Comparison of ENCODE assay signal across 24 mouse cellular contexts in the genomic region with DNA sequence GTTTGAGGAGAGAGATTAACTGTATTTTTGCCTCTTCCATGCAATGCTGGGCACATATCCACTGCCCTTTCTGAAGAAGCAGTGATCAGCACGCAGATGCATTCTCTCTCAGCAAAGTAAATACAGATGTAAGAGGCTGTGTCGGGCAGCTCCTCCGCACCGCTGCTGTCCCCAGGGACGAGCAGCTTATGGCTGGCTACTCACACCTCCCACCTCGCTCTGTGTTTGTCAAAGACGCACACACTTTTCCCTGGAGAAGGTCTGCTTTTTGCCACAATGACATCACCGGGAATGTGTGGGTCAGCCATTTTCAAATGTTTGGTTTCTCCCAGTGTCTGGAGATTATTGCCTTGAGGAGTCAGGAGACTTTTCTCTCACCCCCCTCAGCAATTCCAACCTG. TPM values are rescaled to one million over a fixed set of nuclear protein-coding genes. Genes with fewer than 3 reads are reported as not detected.
A peak's percentile ranks its signal among the peaks of the same experiment; 100 is the strongest.
DNase-seq lines count a peak whose midpoint lies in the region; ATAC-seq and TF ChIP-seq lines count a peak whose summit lies in the region.
"Had no signal": no experiment of that assay in that cellular context is flagged by ENCODE, and none has a peak within 500 bp of the region (broad histone marks: within the 10 kb centered on the region; RNA-seq: fewer than 3 reads in every experiment).

No protein-coding gene starts in this region.

- no peak overlapping the region for H3K4me2 ChIP-seq in kidney, postnatal 0 days (ENCODE audit: low read length)
- no peak overlapping the region; the same call in 1 of the 2 replicates for H3K4me2 ChIP-seq in embryonic facial prominence, embryonic 14.5 days (ENCODE audit: low read depth, low read length)
- H3K4me2 ChIP-seq: liver, embryonic 12.5 days; neural tube, embryonic 12.5 days had no signal

- no peak for TF ChIP-seq CTCF in kidney, postnatal 0 days (IDR thresholded peaks at IDR 0.05; ENCODE audit: low read depth)

- no peak overlapping the region for H3K4me3 ChIP-seq in kidney, postnatal 0 days (replicated peaks; ENCODE audit: low read depth, low read length)
- H3K4me3 ChIP-seq in embryonic facial prominence, embryonic 14.5 days (ENCODE audit: low read depth, low read length): no peak overlapping the region
- H3K4me3 ChIP-seq: heart, embryonic 10.5 days; hindbrain, embryonic 10.5 days; layer of hippocampus, adult 2 months; liver, embryonic 12.5 days; neural tube, embryonic 12.5 days had no signal

- peak; percentile 60 for ATAC-seq in kidney, postnatal 0 days (replicated peaks; ENCODE audit: low FRiP score, low read depth)
- ATAC-seq in embryonic facial prominence, embryonic 14.5 days (ENCODE audit: low read depth): no peak
- ATAC-seq: forebrain, embryonic 16.5 days; liver, embryonic 12.5 days; Patski had no signal

- WGBS in kidney, postnatal 0 days: 17% methylated on average over 8 of the region's 8 CpGs
- 31% methylated on average over 8 of the region's 8 CpGs for WGBS in embryonic facial prominence, embryonic 14.5 days

- no peaks in the 10 kb centered on the region for H3K36me3 ChIP-seq in kidney, postnatal 0 days (ENCODE audit: insufficient read depth, low read length)
- H3K36me3 ChIP-seq in embryonic facial prominence, embryonic 14.5 days (ENCODE audit: control insufficient read depth, insufficient read depth, low read length): no peaks in the 10 kb centered on the region
- H3K36me3 ChIP-seq: heart, embryonic 10.5 days; hindbrain, embryonic 10.5 days; liver, embryonic 12.5 days; neural tube, embryonic 12.5 days had no signal

- H3K9ac ChIP-seq in kidney, postnatal 0 days (ENCODE audit: low read depth, low read length): no peak overlapping the region
- H3K9ac ChIP-seq in embryonic facial prominence, embryonic 14.5 days (ENCODE audit: low read depth, low read length): peak overlapping the region; percentile 25; the same call in 1 of the 2 replicates
- H3K9ac ChIP-seq: liver, embryonic 12.5 days; neural tube, embryonic 12.5 days had no signal

- H3K4me1 ChIP-seq in kidney, postnatal 0 days (replicated peaks; ENCODE audit: insufficient read depth, low read length): peaks cover 9% of the 10 kb centered on the region
- peaks cover 10% of the 10 kb centered on the region for H3K4me1 ChIP-seq in embryonic facial prominence, embryonic 14.5 days (ENCODE audit: control insufficient read depth, insufficient read depth, low read length)
- H3K4me1 ChIP-seq: heart, embryonic 10.5 days; liver, embryonic 12.5 days; neural tube, embryonic 12.5 days had no signal

- intact Hi-C loops in gastrocnemius, postnatal 36 days (cut with DNase I): no loop called here

- no peaks in the 10 kb centered on the region for H3K27me3 ChIP-seq in kidney, postnatal 0 days (ENCODE audit: insufficient read depth, low read length)
- no peaks in the 10 kb centered on the region for H3K27me3 ChIP-seq in embryonic facial prominence, embryonic 14.5 days (replicated peaks; ENCODE audit: control insufficient read depth, insufficient read depth, low read length)
- H3K27me3 ChIP-seq: liver, embryonic 12.5 days; neural tube, embryonic 12.5 days; Patski had no signal

- peak overlapping the region; percentile 21 for H3K27ac ChIP-seq in kidney, postnatal 0 days
- no peak overlapping the region for H3K27ac ChIP-seq in embryonic facial prominence, embryonic 14.5 days (replicated peaks; ENCODE audit: low read depth, low read length)
- H3K27ac ChIP-seq: heart, embryonic 10.5 days; hindbrain, embryonic 10.5 days; layer of hippocampus, adult 2 months; liver, embryonic 12.5 days; neural tube, embryonic 12.5 days; stomach, postnatal 0 days had no signal

- peak; percentile 75 for DNase-seq in kidney, postnatal 0 days (ENCODE audit: low spot score)
- no peak for DNase-seq in kidney, postnatal 25 days
- DNase-seq in MN1 (ENCODE audit: low spot score): peak; percentile 62
- peak; percentile 47 for DNase-seq in brain, adult 2 months (ENCODE audit: low read depth, low spot score)
- peak; percentile 50 for DNase-seq in embryonic facial prominence, embryonic 14.5 days (ENCODE audit: low spot score)
- DNase-seq in gastrocnemius, postnatal 36 days: no peak
- DNase-seq in right cerebral cortex, postnatal 25 days: no peak
- DNase-seq: adrenal gland, postnatal 10 days; cerebellum, postnatal 10 days; kidney, adult 18-20 months; lung, adult 2 months; lung, postnatal 36 days had no signal

- H3K9me3 ChIP-seq in kidney, postnatal 0 days (replicated peaks; ENCODE audit: low read length): no peaks in the 10 kb centered on the region
- no peaks in the 10 kb centered on the region for H3K9me3 ChIP-seq in embryonic facial prominence, embryonic 14.5 days (ENCODE audit: control insufficient read depth, low read length)
- H3K9me3 ChIP-seq: heart, embryonic 10.5 days; hindbrain, embryonic 10.5 days; liver, embryonic 12.5 days; neural tube, embryonic 12.5 days had no signal

RNA-seq across cellular contexts. Expression of a gene that starts 38.4 kb away (rescaled TPM):
- 1.0 and 1.3 TPM in 2 replicates for polyA plus RNA-seq in kidney, postnatal 0 days (2015; fragmentation: Nextera tagmentation; extraction: Ambion mirVana)
- polyA plus RNA-seq in embryonic facial prominence, embryonic 14.5 days (2014; fragmentation: Nextera tagmentation; extraction: Ambion mirVana): 0.12 and 0.51 TPM in 2 replicates
- not detected for total RNA-seq in gastrocnemius, postnatal 36 days (2021)
- total RNA-seq: adrenal gland, postnatal 10 days; gastrocnemius, adult 18-20 months; left cerebral cortex, postnatal 25 days had no signal
- polyA plus RNA-seq: C2C12; heart, postnatal 0 days; lung, adult 2 months; neural tube, embryonic 12.5 days had no signal

RNA-seq across cellular contexts. Expression of a gene that starts 45.2 kb away (rescaled TPM):
- 467 and 534 TPM in 2 replicates for polyA plus RNA-seq in kidney, postnatal 0 days (2015; fragmentation: Nextera tagmentation; extraction: Ambion mirVana)
- polyA plus RNA-seq in embryonic facial prominence, embryonic 14.5 days (2014; fragmentation: Nextera tagmentation; extraction: Ambion mirVana): 425 and 478 TPM in 2 replicates
- total RNA-seq in gastrocnemius, postnatal 36 days (2021): 100 to 1,000 TPM; 170 to 184 TPM

Comparison
In these comparisons a context has a peak if more than half of its experiments do, and no peak if none do; other contexts are left out.
1. DNase-seq: peak in kidney, postnatal 0 days (single experiment), MN1 (single experiment), brain, adult 2 months (single experiment) and embryonic facial prominence, embryonic 14.5 days (single experiment); none in kidney, postnatal 25 days (0 of 2), gastrocnemius, postnatal 36 days (0 of 2) and right cerebral cortex, postnatal 25 days (single experiment).